Mouse (Mus musculus) neutrophil, adult 59 days (primary cell): Measurements from ENCODE around the gene Actl6a. TPM values are rescaled to one million over a fixed set of nuclear protein-coding genes. Genes with fewer than 3 reads are reported as not detected.

ENCODE experiments used
- total RNA-seq, 2 experiments: library from RNA; stranded (reverse); gene quantifications; 1 replicate in 1 of 2; 2 replicates in 1 of 2; pipeline ENCODE4 v1.2.4; 2023

Gene Actl6a
- 10 to 100 TPM; 35.4 to 40.9 TPM for total RNA-seq

GRCm38 (mm10) chr3:32705647-32706348, at the start of gene Actl6a:
Actl6a (plus strand) TSS chr3:32706298.

GRCm38 (mm10) chr3:32736244-32737171, 30.4 kb downstream of the Actl6a start, which contains the start of gene Ndufb5:
Ndufb5 (plus strand) TSS chr3:32736990.

GRCm38 (mm10) chr3:32737172-32737655, 31.1 kb downstream of the Actl6a start, which contains the start of gene Mrpl47:
Mrpl47 (minus strand) TSS chr3:32737605.

Other genes with a start within 250 kb of the Actl6a start
- not detected for gene Kcnmb3, start 214.1 kb upstream of the Actl6a start, total RNA-seq
- gene Zfp639, start 196.0 kb upstream of the Actl6a start, total RNA-seq = 10 to 100 TPM; 13.7 to 20.0 TPM
- gene Mfn1, start 176.8 kb upstream of the Actl6a start, total RNA-seq = 10 to 100 TPM; 22.4 to 24.2 TPM
- gene Gnb4, start 89.7 kb upstream of the Actl6a start, total RNA-seq = 10 to 100 TPM; 12.0 to 13.6 TPM
- gene Ndufb5, start 30.7 kb downstream of the Actl6a start, total RNA-seq = 10 to 100 TPM; 51.2 to 69.0 TPM
- gene Mrpl47, start 31.3 kb downstream of the Actl6a start, total RNA-seq = 1 to 10 TPM; 3.9 to 7.5 TPM
- gene Usp13, start 111.2 kb downstream of the Actl6a start, total RNA-seq = not detected